Mouse (Mus musculus) liver, embryonic 15.5 days (tissue): ENCODE results near the gene Vmn2r40. TPM values are rescaled to one million over a fixed set of nuclear protein-coding genes. Genes with fewer than 3 reads are reported as not detected.
"Not testable (repeated sequence)": the region's sequence is repeated elsewhere in the genome, so short reads cannot be mapped to it uniquely, and the experiment has no call there.

Experiments
- ATAC-seq: fragments of 200-750 bp; cut with Nextera tagmentation; 2 replicates; pipeline ENCODE4 v1.8.0; 2017; ENCODE audit warnings: moderate number of reproducible peaks, mild to moderate bottlenecking, moderate library complexity; ENCODE audit not compliant: insufficient read depth
- H3K27ac ChIP-seq: fragments of 300-500 bp; sonication (generic); replicated peaks from 2 replicates; pipeline ENCODE4 v1.5.1; 2015; ENCODE audit warnings: mild to moderate bottlenecking, inconsistent platforms
- H3K27me3 ChIP-seq: fragments of 300-500 bp; sonication (generic); 2 replicates; pipeline ENCODE4 v1.6.1; 2015; ENCODE audit warnings: mild to moderate bottlenecking, inconsistent platforms
- H3K36me3 ChIP-seq: fragments of 300-500 bp; sonication (generic); replicated peaks from 2 replicates; pipeline ENCODE4 v1.6.1; 2015; ENCODE audit warnings: moderate library complexity, mild to moderate bottlenecking, inconsistent platforms
- H3K4me1 ChIP-seq: fragments of 300-500 bp; sonication (generic); replicated peaks from 2 replicates; pipeline ENCODE4 v1.6.1; 2015; ENCODE audit warnings: inconsistent platforms
- H3K4me2 ChIP-seq: fragments of 300-500 bp; sonication (generic); 2 replicates; pipeline ENCODE4 v1.6.1; 2015; ENCODE audit warnings: moderate library complexity, mild to moderate bottlenecking, inconsistent platforms
- H3K4me3 ChIP-seq: fragments of 300-500 bp; sonication (generic); replicated peaks from 2 replicates; pipeline ENCODE4 v1.5.1; 2015; ENCODE audit warnings: mild to moderate bottlenecking, inconsistent platforms
- H3K9ac ChIP-seq: fragments of 300-500 bp; sonication (generic); 2 replicates; pipeline ENCODE4 v1.6.1; 2015; ENCODE audit warnings: moderate library complexity, mild to moderate bottlenecking, inconsistent platforms
- H3K9me3 ChIP-seq: fragments of 300-500 bp; sonication (generic); replicated peaks from 2 replicates; pipeline ENCODE4 v1.6.1; 2016; ENCODE audit warnings: inconsistent platforms
- WGBS: fragments of 180-500 bp; shearing (Covaris S2); methylation state at CpG from one replicate; pipeline ENCODE4 v1.1.7; 2015; ENCODE audit warnings: mixed read lengths; ENCODE audit not compliant: insufficient replicate concordance; 5-methylcytosine and 5-hydroxymethylcytosine counted together
- polyA plus RNA-seq: library from polyadenylated mRNA; unstranded; fragments of >200 nt; fragmentation: Nextera tagmentation; extraction: Ambion mirVana; gene quantifications from 2 replicates; pipeline ENCODE4 v1.2.1, GENCODE M21; 2015

The Vmn2r40 gene
- polyA plus RNA-seq, result not detected in 2 replicates

- not testable (repeated sequence) for ATAC-seq, H3K4me3 ChIP-seq, H3K9me3 ChIP-seq, H3K4me1 ChIP-seq, H3K9ac ChIP-seq, H3K4me2 ChIP-seq, H3K27me3 ChIP-seq, H3K27ac ChIP-seq, H3K36me3 ChIP-seq
- no CpG with 5 or more reads among the region's 1 CpGs for WGBS
Measured at GRCm38 (mm10) chr7:8931335-8931734, at the start of gene Vmn2r40. Gene Vmn2r40, minus strand, starts transcription at chr7:8931435.

Other genes with a start within 250 kb of the Vmn2r40 start
- not detected in 2 replicates for gene Vmn2r39, start 99.4 kb upstream of the Vmn2r40 start, polyA plus RNA-seq
- gene Vmn2r38, start 166.4 kb upstream of the Vmn2r40 start, polyA plus RNA-seq, result not detected in 2 replicates